8 mouse cellular contexts compared by ENCODE assay signal in genomic region chr12:80434961-80435691, GRCm38 (mm10). TPM values are rescaled to one million over a fixed set of nuclear protein-coding genes. Genes with fewer than 3 reads are reported as not detected.
A peak's percentile ranks its signal among the peaks of the same experiment; 100 is the strongest.
DNase-seq lines count a peak whose midpoint lies in the region; ATAC-seq and TF ChIP-seq lines count a peak whose summit lies in the region.

No protein-coding gene starts in this region.

- no peak for TF ChIP-seq CTCF in olfactory bulb, adult 2 months (IDR thresholded peaks at IDR 0.05; ENCODE audit: insufficient read depth, low read depth, low read length)

- peaks cover 11% of the 10 kb centered on the region; the same call in 1 of the 2 replicates for H3K36me3 ChIP-seq in hindbrain, embryonic 10.5 days
- H3K36me3 ChIP-seq in lung, embryonic 15.5 days = no peaks in the 10 kb centered on the region

- ATAC-seq in frontal cortex, adult (ENCODE audit: low TSS enrichment) = peak; percentile 33
- peak; percentile 79 for ATAC-seq in lung, embryonic 15.5 days (ENCODE audit: borderline replicate concordance, extremely low read depth, low FRiP score, low TSS enrichment)

- 0% methylated on average over 62 of the region's 64 CpGs for WGBS in hindbrain, embryonic 10.5 days
- 0% methylated on average over 37 of the region's 64 CpGs for WGBS in lung, embryonic 15.5 days
- WGBS in olfactory bulb, adult 2 months = 0% methylated on average over 54 of the region's 64 CpGs

- peaks cover 34% of the 10 kb centered on the region for H3K4me1 ChIP-seq in hindbrain, embryonic 10.5 days (replicated peaks)
- peaks cover 15% of the 10 kb centered on the region; the same call in 1 of the 2 replicates for H3K4me1 ChIP-seq in lung, embryonic 15.5 days
- H3K4me1 ChIP-seq in olfactory bulb, adult 2 months (ENCODE audit: control insufficient read depth, insufficient read depth, low read length) = peaks cover 3% of the 10 kb centered on the region; the same call in 1 of the 2 replicates

- no peaks in the 10 kb centered on the region for H3K9me3 ChIP-seq in hindbrain, embryonic 10.5 days
- H3K9me3 ChIP-seq in lung, embryonic 15.5 days = no peaks in the 10 kb centered on the region

- DNase-seq in MN1 (ENCODE audit: low spot score) = peak; percentile 81
- peak; percentile 73 for DNase-seq in cerebellum, adult 9-10 months
- DNase-seq in hindbrain, embryonic 10.5 days (ENCODE audit: low spot score) = peak; percentile 86
- DNase-seq in layer of hippocampus, adult 9-10 months (ENCODE audit: low spot score) = peak; percentile 40
- peak; percentile 58 to 64 for DNase-seq in thymus, adult 18-20 months

- H3K27ac ChIP-seq in hindbrain, embryonic 10.5 days = peak overlapping the region; percentile 97
- peak overlapping the region; percentile 95 for H3K27ac ChIP-seq in lung, embryonic 15.5 days
- H3K27ac ChIP-seq in olfactory bulb, adult 2 months (ENCODE audit: insufficient read depth, low read depth, low read length) = peak overlapping the region; percentile 95

- H3K4me3 ChIP-seq in hindbrain, embryonic 10.5 days = peak overlapping the region; percentile 96
- peak overlapping the region; percentile 97 for H3K4me3 ChIP-seq in lung, embryonic 15.5 days
- H3K4me3 ChIP-seq in olfactory bulb, adult 2 months (ENCODE audit: insufficient read depth, low read depth, low read length) = peak overlapping the region; percentile 99

- H3K27me3 ChIP-seq in hindbrain, embryonic 10.5 days (ENCODE audit: insufficient read depth, poor library complexity, severe bottlenecking) = no peaks in the 10 kb centered on the region
- H3K27me3 ChIP-seq in lung, embryonic 15.5 days = no peaks in the 10 kb centered on the region

- H3K4me2 ChIP-seq in lung, embryonic 15.5 days = peak overlapping the region; percentile 68

- no peak for TF ChIP-seq POLR2A in olfactory bulb, adult 2 months (IDR thresholded peaks at IDR 0.05; ENCODE audit: insufficient read depth, low read depth, low read length)

- peak overlapping the region; percentile 89 for H3K9ac ChIP-seq in lung, embryonic 15.5 days

RNA-seq across cellular contexts. Expression of gene Dcaf5, which starts 1.3 kb away (rescaled TPM):
- 12.1 and 12.8 TPM in 2 replicates for polyA plus RNA-seq in hindbrain, embryonic 10.5 days (2016; fragmentation: Nextera tagmentation; extraction: Ambion mirVana)
- 10.8 and 11.3 TPM in 2 replicates for polyA plus RNA-seq in lung, embryonic 15.5 days (2015; fragmentation: Nextera tagmentation; extraction: Ambion mirVana)
- polyA plus RNA-seq in olfactory bulb, adult 2 months (2012; ENCODE audit: insufficient read depth, insufficient read length, low replicate concordance, missing spikeins) = not detected in 2 replicates

RNA-seq across cellular contexts. Expression of gene Exd2, which starts 27.8 kb away (rescaled TPM):
- 36.0 and 40.6 TPM in 2 replicates for polyA plus RNA-seq in hindbrain, embryonic 10.5 days (2016; fragmentation: Nextera tagmentation; extraction: Ambion mirVana)
- polyA plus RNA-seq in lung, embryonic 15.5 days (2015; fragmentation: Nextera tagmentation; extraction: Ambion mirVana) = 27.3 and 29.2 TPM in 2 replicates
- not detected in 2 replicates for polyA plus RNA-seq in olfactory bulb, adult 2 months (2012; ENCODE audit: insufficient read depth, insufficient read length, low replicate concordance, missing spikeins)

Comparison
In these comparisons a context has a peak if more than half of its experiments do, and no peak if none do; other contexts are left out.
1. Peak in every context shown above with its lines: DNase-seq, ATAC-seq, H3K4me3 ChIP-seq and H3K27ac ChIP-seq.
2. RNA of gene Exd2, which starts 27.8 kb away (polyA plus RNA-seq): 36.0 to 40.6 TPM in hindbrain, embryonic 10.5 days and 27.3 to 29.2 TPM in lung, embryonic 15.5 days; not detected in olfactory bulb, adult 2 months; every median in the first group is over 10 times any median in the second.